Mouse (Mus musculus): ENCODE data around the gene Sash1. TPM values are rescaled to one million over a fixed set of nuclear protein-coding genes. Genes with fewer than 3 reads are reported as not detected.

Gene Sash1
- polyA plus RNA-seq, 1 experiment = 96.7 TPM

- Histone ChIP-seq H3K4me1 (ENCODE audit: control insufficient read depth, insufficient read depth, low read length) (peaks cover 34% of the 10 kb centered on the region), H3K27ac (ENCODE audit: insufficient read depth, low read depth, low read length) (no peak overlapping the region), H3K4me3 (ENCODE audit: insufficient read depth, low read length) (no peak overlapping the region)
- no peak for TF ChIP-seq POLR2A (IDR thresholded peaks at IDR 0.05; ENCODE audit: borderline replicate concordance, low read depth, low read length)
- no peak for TF ChIP-seq CTCF (IDR thresholded peaks at IDR 0.05; ENCODE audit: low read depth, low read length)
Observed at GRCm38 (mm10) chr10:8903086-8903485, 17.2 kb upstream of the Sash1 start.

DNA sequence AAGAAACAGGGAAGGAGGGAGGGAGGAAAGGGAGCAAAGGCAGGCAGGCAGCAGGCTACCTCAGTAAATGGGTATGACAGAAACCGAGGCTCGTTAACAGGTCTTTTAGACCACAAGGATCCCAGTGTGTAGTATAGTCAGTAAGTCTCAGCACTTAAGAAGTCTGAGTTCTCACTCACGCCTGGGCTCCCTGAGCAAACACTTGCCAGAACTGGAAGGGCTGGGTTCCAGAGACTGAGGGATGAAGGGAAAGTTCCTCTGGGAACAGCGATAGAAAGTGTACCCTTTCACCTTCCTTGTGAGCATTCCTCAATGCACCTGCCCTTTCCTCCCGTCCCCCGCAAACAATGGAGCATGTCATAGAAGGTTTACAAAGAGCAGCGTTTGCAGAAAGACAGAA, 16.5 kb upstream of the Sash1 start:
- H3K27ac ChIP-seq (ENCODE audit: insufficient read depth, low read depth, low read length) = no peak overlapping the region
- peaks cover 34% of the 10 kb centered on the region for H3K4me1 ChIP-seq (ENCODE audit: control insufficient read depth, insufficient read depth, low read length)
- TF ChIP-seq POLR2A (IDR thresholded peaks at IDR 0.05; ENCODE audit: borderline replicate concordance, low read depth, low read length) = no peak
- no peak for TF ChIP-seq CTCF (IDR thresholded peaks at IDR 0.05; ENCODE audit: low read depth, low read length)
- no peak overlapping the region for H3K4me3 ChIP-seq (ENCODE audit: insufficient read depth, low read length)

DNA sequence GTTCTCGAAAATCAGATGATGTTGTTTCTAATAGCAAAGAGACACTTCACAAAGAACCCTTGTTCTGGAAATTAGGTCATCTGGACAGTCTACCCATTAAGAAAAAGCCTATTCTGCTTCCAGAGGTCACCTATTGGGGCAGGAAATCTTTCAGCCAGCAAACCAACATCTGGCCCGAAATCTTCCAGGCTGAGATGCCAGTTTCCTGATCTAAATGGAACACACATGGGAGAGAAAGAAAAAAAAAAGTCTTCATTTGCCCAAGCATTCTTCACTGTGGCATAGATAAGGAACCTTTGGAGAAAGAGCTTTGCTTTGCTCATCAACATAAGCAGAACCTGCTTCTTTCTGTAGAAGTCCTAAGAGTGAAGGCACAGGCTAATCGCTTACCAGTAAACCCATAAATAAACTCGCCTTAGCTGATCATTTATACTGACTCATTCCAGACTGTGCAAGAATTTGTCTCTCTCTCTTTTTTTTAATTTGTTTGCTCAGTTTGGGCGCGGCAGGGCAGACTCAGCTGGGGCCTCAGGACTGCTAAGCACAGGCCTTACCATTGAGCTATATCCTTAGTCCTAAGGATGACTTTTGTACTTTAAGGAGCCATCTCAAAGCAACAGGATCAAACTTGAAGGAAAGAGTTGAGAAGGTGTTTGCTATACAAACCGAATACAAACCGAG, 13.1 kb upstream of the Sash1 start:
- peak overlapping the region; percentile 3 for H3K27ac ChIP-seq (ENCODE audit: insufficient read depth, low read depth, low read length)
- TF ChIP-seq POLR2A (IDR thresholded peaks at IDR 0.05; ENCODE audit: borderline replicate concordance, low read depth, low read length) (no peak), CTCF (IDR thresholded peaks at IDR 0.05; ENCODE audit: low read depth, low read length) (no peak)
- H3K4me1 ChIP-seq (ENCODE audit: control insufficient read depth, insufficient read depth, low read length) = peaks cover 35% of the 10 kb centered on the region
- no peak overlapping the region for H3K4me3 ChIP-seq (ENCODE audit: insufficient read depth, low read length)

- H3K27ac ChIP-seq (ENCODE audit: insufficient read depth, low read depth, low read length) = peak overlapping the region; percentile 3; the same call in 1 of the 2 replicates
- TF ChIP-seq POLR2A (IDR thresholded peaks at IDR 0.05; ENCODE audit: borderline replicate concordance, low read depth, low read length) (no peak), CTCF (IDR thresholded peaks at IDR 0.05; ENCODE audit: low read depth, low read length) (no peak)
- peaks cover 38% of the 10 kb centered on the region for H3K4me1 ChIP-seq (ENCODE audit: control insufficient read depth, insufficient read depth, low read length)
- no peak overlapping the region for H3K4me3 ChIP-seq (ENCODE audit: insufficient read depth, low read length)
Observed at GRCm38 (mm10) chr10:8898099-8898777, 12.4 kb upstream of the Sash1 start.

GRCm38 (mm10) chr10:8894965-8895515, 9.2 kb upstream of the Sash1 start:
- no peak overlapping the region for H3K27ac ChIP-seq (ENCODE audit: insufficient read depth, low read depth, low read length)
- TF ChIP-seq POLR2A (IDR thresholded peaks at IDR 0.05; ENCODE audit: borderline replicate concordance, low read depth, low read length) (no peak), CTCF (IDR thresholded peaks at IDR 0.05; ENCODE audit: low read depth, low read length) (no peak)
- peaks cover 54% of the 10 kb centered on the region for H3K4me1 ChIP-seq (ENCODE audit: control insufficient read depth, insufficient read depth, low read length)
- no peak overlapping the region for H3K4me3 ChIP-seq (ENCODE audit: insufficient read depth, low read length)

GRCm38 (mm10) chr10:8890511-8890910, 4.6 kb upstream of the Sash1 start:
- H3K4me1 ChIP-seq (ENCODE audit: control insufficient read depth, insufficient read depth, low read length) = peaks cover 54% of the 10 kb centered on the region
- no peak for TF ChIP-seq POLR2A (IDR thresholded peaks at IDR 0.05; ENCODE audit: borderline replicate concordance, low read depth, low read length)
- TF ChIP-seq CTCF (IDR thresholded peaks at IDR 0.05; ENCODE audit: low read depth, low read length) = no peak
- H3K27ac ChIP-seq (ENCODE audit: insufficient read depth, low read depth, low read length) = no peak overlapping the region
- no peak overlapping the region for H3K4me3 ChIP-seq (ENCODE audit: insufficient read depth, low read length)

GRCm38 (mm10) chr10:8889341-8889740, 3.5 kb upstream of the Sash1 start:
- no peak overlapping the region for H3K27ac ChIP-seq (ENCODE audit: insufficient read depth, low read depth, low read length)
- TF ChIP-seq POLR2A (IDR thresholded peaks at IDR 0.05; ENCODE audit: borderline replicate concordance, low read depth, low read length) (no peak), CTCF (IDR thresholded peaks at IDR 0.05; ENCODE audit: low read depth, low read length) (no peak)
- H3K4me1 ChIP-seq (ENCODE audit: control insufficient read depth, insufficient read depth, low read length) = peaks cover 51% of the 10 kb centered on the region
- H3K4me3 ChIP-seq (ENCODE audit: insufficient read depth, low read length) = no peak overlapping the region

- TF ChIP-seq CTCF (IDR thresholded peaks at IDR 0.05; ENCODE audit: low read depth, low read length) (no peak), POLR2A (IDR thresholded peaks at IDR 0.05; ENCODE audit: borderline replicate concordance, low read depth, low read length) (no peak)
- H3K4me1 ChIP-seq (ENCODE audit: control insufficient read depth, insufficient read depth, low read length) = peaks cover 39% of the 10 kb centered on the region
- peak overlapping the region; percentile 82 for H3K4me3 ChIP-seq (ENCODE audit: insufficient read depth, low read length)
- peak overlapping the region; percentile 97 for H3K27ac ChIP-seq (ENCODE audit: insufficient read depth, low read depth, low read length)
Observed at GRCm38 (mm10) chr10:8886528-8886854, 621 bp upstream of the Sash1 start.

GRCm38 (mm10) chr10:8885201-8885600, 669 bp downstream of the Sash1 start:
- peak overlapping the region; percentile 97 for H3K27ac ChIP-seq (ENCODE audit: insufficient read depth, low read depth, low read length)
- TF ChIP-seq CTCF (IDR thresholded peaks at IDR 0.05; ENCODE audit: low read depth, low read length) (no peak), POLR2A (IDR thresholded peaks at IDR 0.05; ENCODE audit: borderline replicate concordance, low read depth, low read length) (no peak)
- peaks cover 42% of the 10 kb centered on the region for H3K4me1 ChIP-seq (ENCODE audit: control insufficient read depth, insufficient read depth, low read length)
- H3K4me3 ChIP-seq (ENCODE audit: insufficient read depth, low read length) = peak overlapping the region; percentile 82

DNA sequence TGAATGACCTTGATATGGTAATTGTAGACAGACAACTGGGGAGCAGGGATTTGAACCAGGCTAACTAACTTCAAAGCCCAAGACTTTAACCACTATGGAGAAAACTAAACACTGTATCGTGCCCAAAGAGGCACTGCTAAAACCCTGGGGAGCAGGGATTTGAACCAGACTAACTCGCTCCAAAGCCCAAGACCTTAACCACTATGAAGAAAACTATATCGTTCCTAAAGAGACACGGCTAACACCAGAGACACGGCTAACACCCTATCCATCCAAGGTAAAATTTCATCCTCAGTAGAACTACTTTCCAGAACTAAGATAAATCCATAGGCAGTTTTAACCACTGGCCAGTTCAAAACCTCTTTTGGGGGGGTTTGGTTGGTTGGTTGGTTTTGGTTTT, 1.3 kb downstream of the Sash1 start:
- H3K4me1 ChIP-seq (ENCODE audit: control insufficient read depth, insufficient read depth, low read length) = peaks cover 45% of the 10 kb centered on the region
- peak overlapping the region; percentile 97 for H3K27ac ChIP-seq (ENCODE audit: insufficient read depth, low read depth, low read length)
- H3K4me3 ChIP-seq (ENCODE audit: insufficient read depth, low read length) = peak overlapping the region; percentile 82
- TF ChIP-seq CTCF (IDR thresholded peaks at IDR 0.05; ENCODE audit: low read depth, low read length) = no peak
- TF ChIP-seq POLR2A (IDR thresholded peaks at IDR 0.05; ENCODE audit: borderline replicate concordance, low read depth, low read length) = no peak

All from bone marrow macrophage, adult 2 months (primary cell).